Mouse (Mus musculus): Measurements from ENCODE around the gene Gatad2b. TPM values are rescaled to one million over a fixed set of nuclear protein-coding genes. Genes with fewer than 3 reads are reported as not detected.
"Not testable (repeated sequence)": the region's sequence is repeated elsewhere in the genome, so short reads cannot be mapped to it uniquely, and the experiment has no call there.

Gene Gatad2b
- 9.3 and 12.1 TPM in 2 replicates for polyA plus RNA-seq (2015; fragmentation: Nextera tagmentation; extraction: Ambion mirVana)

DNA sequence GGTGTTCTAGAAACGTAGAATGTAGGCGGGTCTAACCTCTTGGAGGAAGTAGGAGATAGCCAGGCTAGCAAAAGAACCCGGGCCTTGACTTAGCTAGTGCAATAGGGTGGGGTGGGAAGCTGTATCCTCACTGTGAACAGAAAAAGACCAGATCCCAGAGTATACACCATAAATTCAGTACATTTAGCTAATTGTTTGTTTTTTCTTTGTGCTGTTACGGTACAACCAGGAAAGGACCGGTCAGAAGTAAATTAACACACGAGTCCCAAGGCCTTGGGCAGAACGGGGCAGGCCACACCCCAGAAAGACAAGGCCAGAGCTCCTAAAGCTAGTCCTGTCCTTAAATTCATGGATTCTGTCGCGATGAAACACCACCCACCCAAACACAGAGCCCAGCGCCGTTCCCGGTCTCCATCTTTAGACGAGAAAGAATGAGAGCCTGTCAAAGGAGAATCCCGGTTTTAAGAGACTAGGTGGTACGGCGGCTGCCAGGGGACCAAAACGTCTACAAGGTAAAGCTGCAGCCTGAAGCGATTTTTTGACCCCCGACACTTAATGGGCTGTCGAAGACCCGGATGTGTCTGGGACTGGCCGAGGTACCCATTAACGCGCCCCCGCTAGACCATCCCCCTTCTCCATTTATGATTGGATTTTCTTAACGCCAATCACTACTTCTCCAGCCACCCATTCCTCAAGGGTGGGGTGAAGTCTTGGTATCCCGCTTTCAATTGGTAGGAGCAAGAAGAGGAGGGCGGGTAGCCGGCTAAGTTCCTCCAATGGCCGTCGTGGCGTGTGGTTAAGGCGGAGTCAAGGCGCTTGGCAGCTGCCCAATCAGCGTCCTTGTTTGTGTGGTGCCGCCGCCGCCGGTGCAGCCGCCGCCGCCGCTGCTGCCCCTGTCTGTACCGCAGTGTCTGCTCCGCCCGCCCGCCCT lies at the start of gene Gatad2b:
Gene Gatad2b, plus strand, starts transcription at position 834 of the 931 bp plus-strand sequence.
- H3K36me3 ChIP-seq (ENCODE audit: control insufficient read depth, insufficient read depth, low read length) = no peaks in the 10 kb centered on the region
- WGBS = under 1% methylated on average over 41 of the region's 47 CpGs

DNA sequence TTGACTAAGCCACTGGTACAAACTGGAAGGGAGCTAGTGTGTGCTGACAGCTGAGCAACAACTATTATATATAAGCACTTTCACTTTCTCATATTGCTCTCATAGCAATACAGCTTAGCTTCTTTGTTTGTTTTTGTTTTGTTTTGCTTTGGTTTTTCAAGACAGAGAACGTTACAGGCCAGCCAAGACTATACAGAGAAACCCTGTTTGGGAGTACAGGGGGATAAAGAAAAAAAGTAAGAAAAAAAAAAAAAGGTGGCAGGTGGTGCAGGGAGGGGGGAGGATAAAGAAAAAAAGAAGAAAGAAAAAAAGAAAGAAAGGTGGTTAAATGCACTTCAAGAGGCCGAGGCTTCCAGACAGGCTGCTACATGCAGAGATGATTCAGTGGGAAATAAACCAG lies 47.6 kb upstream of the Gatad2b start:
- H3K27me3 ChIP-seq (replicated peaks; ENCODE audit: control insufficient read depth, insufficient read depth, low read length) = no peaks in the 10 kb centered on the region
- no peaks in the 10 kb centered on the region for H3K9me3 ChIP-seq (ENCODE audit: control insufficient read depth, low read length)
- H3K9ac ChIP-seq (ENCODE audit: low read depth, low read length) = no peak overlapping the region
- no peaks in the 10 kb centered on the region for H3K36me3 ChIP-seq (ENCODE audit: control insufficient read depth, insufficient read depth, low read length)
- 67% methylated on average over 2 of the region's 2 CpGs for WGBS
- no peak overlapping the region for H3K4me2 ChIP-seq (ENCODE audit: low read length)
- peaks cover 14% of the 10 kb centered on the region for H3K4me1 ChIP-seq (ENCODE audit: control insufficient read depth, insufficient read depth, low read depth, low read length)
- H3K4me3 ChIP-seq (ENCODE audit: low read length) = no peak overlapping the region
- H3K27ac ChIP-seq (ENCODE audit: low read depth, low read length) = no peak overlapping the region
- no peak for ATAC-seq

More for the DNA sequence above, at the start of gene Gatad2b:
- ATAC-seq = peak; percentile 99
- H3K4me1 ChIP-seq (ENCODE audit: control insufficient read depth, insufficient read depth, low read depth, low read length) = peaks cover 16% of the 10 kb centered on the region
- H3K4me2 ChIP-seq (ENCODE audit: low read length) = peak within 1 kb of the TSS; percentile 92
- H3K27ac ChIP-seq (ENCODE audit: low read depth, low read length) = peak within 1 kb of the TSS; percentile 97
- no peaks in the 10 kb centered on the region for H3K9me3 ChIP-seq (ENCODE audit: control insufficient read depth, low read length)
- H3K9ac ChIP-seq (ENCODE audit: low read depth, low read length) = peak within 1 kb of the TSS; percentile 95
- H3K27me3 ChIP-seq (replicated peaks; ENCODE audit: control insufficient read depth, insufficient read depth, low read length) = no peaks in the 10 kb centered on the region
- peak within 1 kb of the TSS; percentile 91 for H3K4me3 ChIP-seq (ENCODE audit: low read length)

DNA sequence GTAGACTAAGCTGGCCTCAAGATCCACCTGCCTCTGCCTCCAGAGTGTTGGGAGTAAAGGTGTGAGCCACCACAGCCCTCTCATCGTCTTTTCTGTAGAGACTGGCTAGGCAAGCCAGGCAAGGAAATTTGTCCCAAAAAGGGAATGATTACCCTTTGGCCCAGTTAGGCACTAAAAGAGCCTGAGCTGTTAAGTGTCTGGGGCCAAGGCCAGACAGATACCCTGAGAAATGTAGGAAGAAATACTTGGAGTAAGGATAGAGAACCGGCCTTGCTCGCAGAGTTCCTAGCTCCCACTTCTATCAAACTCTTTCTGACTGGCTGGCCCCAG lies 45.4 kb upstream of the Gatad2b start:
- H3K4me1 ChIP-seq (ENCODE audit: control insufficient read depth, insufficient read depth, low read depth, low read length) = peaks cover 14% of the 10 kb centered on the region
- no peak; the same call in 1 of the 2 replicates for ATAC-seq
- H3K27me3 ChIP-seq (replicated peaks; ENCODE audit: control insufficient read depth, insufficient read depth, low read length) = no peaks in the 10 kb centered on the region
- WGBS = 0% methylated on average over 3 of the region's 3 CpGs
- H3K4me2 ChIP-seq (ENCODE audit: low read length) = peak overlapping the region; percentile 76
- H3K9ac ChIP-seq (ENCODE audit: low read depth, low read length) = peak overlapping the region; percentile 66
- peak overlapping the region; percentile 62 for H3K4me3 ChIP-seq (ENCODE audit: low read length)
- 0 out of 2 replicates have a peak, but pooled peaks cover 2% of the 10 kb centered on the region for H3K36me3 ChIP-seq (ENCODE audit: control insufficient read depth, insufficient read depth, low read length)
- peak overlapping the region; percentile 83 for H3K27ac ChIP-seq (ENCODE audit: low read depth, low read length)
- H3K9me3 ChIP-seq (ENCODE audit: control insufficient read depth, low read length) = no peaks in the 10 kb centered on the region

DNA sequence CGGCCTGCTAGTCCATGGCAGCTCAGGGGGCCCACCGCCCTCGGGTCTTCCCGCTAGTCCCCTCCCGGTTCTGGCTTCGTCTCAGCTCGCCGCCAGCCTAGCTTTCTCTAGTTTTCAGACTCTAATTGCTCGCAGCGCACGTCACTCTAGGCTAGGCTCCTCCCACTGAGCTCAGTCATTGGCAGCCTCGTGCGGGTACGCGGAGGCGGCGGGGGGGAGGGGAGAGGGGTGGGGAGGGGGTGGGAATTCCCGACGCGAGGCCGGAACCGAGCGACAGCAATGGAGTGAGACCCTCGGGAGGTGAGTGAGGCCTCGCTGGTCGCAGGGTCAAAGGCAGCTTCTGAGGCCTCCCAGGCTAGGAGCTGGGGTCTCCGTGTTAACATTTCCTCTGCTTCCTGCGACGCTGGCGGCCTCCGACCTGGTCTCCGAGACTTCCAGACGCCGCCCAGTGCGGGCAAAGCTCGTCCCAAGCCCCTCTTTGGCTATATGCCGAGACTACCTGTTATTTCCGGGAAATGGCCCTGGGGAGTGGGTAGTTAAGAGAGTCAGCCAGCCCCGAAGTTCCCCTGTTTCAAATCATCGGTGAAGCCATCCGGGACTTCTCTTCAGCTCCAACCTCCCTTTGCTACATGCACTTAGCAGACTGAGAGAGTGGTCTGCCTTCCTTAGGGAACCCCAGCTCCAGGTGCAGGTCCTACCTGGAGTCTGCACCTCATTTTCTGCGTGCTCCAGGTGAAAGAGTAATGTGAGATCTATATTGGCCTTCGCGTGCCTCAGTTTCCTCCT lies 44.8 kb upstream of the Gatad2b start, which contains the start of gene Slc39a1:
Gene Slc39a1, plus strand, starts transcription at position 213 of the 786 bp plus-strand sequence.
- Histone ChIP-seq H3K4me2 (ENCODE audit: low read length) (peak within 1 kb of the TSS; percentile 96), H3K4me3 (ENCODE audit: low read length) (peak within 1 kb of the TSS; percentile 62), H3K36me3 (ENCODE audit: control insufficient read depth, insufficient read depth, low read length) (0 out of 2 replicates have a peak, but pooled peaks cover 2% of the 10 kb centered on the region), H3K27ac (ENCODE audit: low read depth, low read length) (peak within 1 kb of the TSS; percentile 83), H3K4me1 (ENCODE audit: control insufficient read depth, insufficient read depth, low read depth, low read length) (peaks cover 14% of the 10 kb centered on the region), H3K9me3 (ENCODE audit: control insufficient read depth, low read length) (no peaks in the 10 kb centered on the region), H3K27me3 (replicated peaks; ENCODE audit: control insufficient read depth, insufficient read depth, low read length) (no peaks in the 10 kb centered on the region), H3K9ac (ENCODE audit: low read depth, low read length) (peak within 1 kb of the TSS; percentile 73)
- under 1% methylated on average over 44 of the region's 44 CpGs for WGBS
- ATAC-seq = peak; percentile 96

DNA sequence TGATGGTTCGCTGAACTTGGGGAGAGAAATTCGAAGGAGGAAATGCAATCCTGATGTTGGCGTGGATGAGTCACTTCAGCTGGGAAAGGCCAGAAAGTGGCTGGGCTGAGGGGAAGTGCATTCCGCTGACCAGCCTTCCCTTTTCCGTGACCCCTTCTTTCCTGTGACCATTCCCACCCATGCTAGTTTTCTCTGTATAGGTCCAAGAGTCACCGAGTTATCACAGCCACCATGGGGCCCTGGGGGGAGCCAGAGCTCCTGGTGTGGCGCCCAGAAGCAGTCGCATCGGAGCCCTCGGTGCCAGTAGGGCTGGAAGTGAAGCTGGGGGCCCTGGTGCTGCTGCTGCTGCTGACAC lies 44.3 kb upstream of the Gatad2b start:
- no peak for ATAC-seq
- Histone ChIP-seq H3K4me2 (ENCODE audit: low read length) (peak overlapping the region; percentile 96), H3K4me1 (ENCODE audit: control insufficient read depth, insufficient read depth, low read depth, low read length) (peaks cover 10% of the 10 kb centered on the region), H3K9me3 (ENCODE audit: control insufficient read depth, low read length) (no peaks in the 10 kb centered on the region), H3K9ac (ENCODE audit: low read depth, low read length) (peak overlapping the region; percentile 73), H3K4me3 (ENCODE audit: low read length) (peak overlapping the region; percentile 62), H3K27ac (ENCODE audit: low read depth, low read length) (peak overlapping the region; percentile 80), H3K27me3 (replicated peaks; ENCODE audit: control insufficient read depth, insufficient read depth, low read length) (no peaks in the 10 kb centered on the region), H3K36me3 (ENCODE audit: control insufficient read depth, insufficient read depth, low read length) (0 out of 2 replicates have a peak, but pooled peaks cover 2% of the 10 kb centered on the region)
- 10% methylated on average over 10 of the region's 10 CpGs for WGBS

DNA sequence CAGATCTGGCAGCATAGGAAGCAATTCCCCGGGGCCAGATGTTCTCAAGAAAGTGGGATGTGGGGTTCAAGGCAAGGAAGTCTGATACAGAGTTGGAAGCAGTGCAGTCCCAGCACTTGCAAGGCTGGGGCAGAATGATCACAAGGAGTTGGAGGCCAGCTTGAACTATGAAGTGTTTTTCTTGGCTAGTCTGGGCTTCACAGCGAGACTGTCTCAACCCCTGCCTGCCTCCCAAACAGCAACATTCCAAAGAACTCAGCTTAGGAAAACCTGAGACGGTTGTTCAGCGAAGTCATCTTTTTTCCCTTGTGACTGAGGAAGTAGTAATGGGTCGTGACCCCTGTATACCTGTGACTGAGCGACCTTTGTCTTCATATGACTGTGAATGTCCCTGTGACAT lies 42.2 kb upstream of the Gatad2b start:
- Histone ChIP-seq H3K4me3 (ENCODE audit: low read length) (no peak overlapping the region), H3K27ac (ENCODE audit: low read depth, low read length) (no peak overlapping the region), H3K4me2 (ENCODE audit: low read length) (no peak overlapping the region), H3K4me1 (ENCODE audit: control insufficient read depth, insufficient read depth, low read depth, low read length) (peaks cover 19% of the 10 kb centered on the region), H3K9ac (ENCODE audit: low read depth, low read length) (no peak overlapping the region), H3K36me3 (ENCODE audit: control insufficient read depth, insufficient read depth, low read length) (0 out of 2 replicates have a peak, but pooled peaks cover 2% of the 10 kb centered on the region), H3K9me3 (ENCODE audit: control insufficient read depth, low read length) (no peaks in the 10 kb centered on the region), H3K27me3 (replicated peaks; ENCODE audit: control insufficient read depth, insufficient read depth, low read length) (no peaks in the 10 kb centered on the region)
- WGBS = 91% methylated on average over 6 of the region's 6 CpGs
- no peak for ATAC-seq

DNA sequence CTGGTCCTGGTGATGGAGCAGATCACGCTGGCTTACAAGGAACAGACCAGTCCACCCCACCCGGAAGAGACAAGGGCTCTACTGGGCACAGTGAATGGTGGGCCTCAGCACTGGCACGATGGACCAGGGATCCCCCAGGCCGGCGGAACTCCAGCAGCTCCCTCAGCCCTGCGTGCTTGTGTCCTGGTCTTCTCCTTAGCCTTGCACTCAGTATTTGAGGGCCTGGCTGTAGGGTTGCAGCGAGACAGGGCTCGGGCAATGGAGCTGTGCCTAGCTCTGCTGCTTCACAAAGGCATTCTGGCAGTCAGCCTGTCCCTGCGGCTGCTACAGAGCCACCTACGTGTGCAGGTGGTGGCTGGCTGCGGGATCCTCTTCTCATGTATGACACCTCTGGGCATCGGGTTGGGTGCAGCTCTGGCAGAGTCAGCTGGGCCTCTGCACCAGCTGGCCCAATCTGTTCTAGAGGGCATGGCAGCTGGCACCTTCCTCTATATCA lies 41.2 kb upstream of the Gatad2b start:
- not testable (repeated sequence) for H3K27ac ChIP-seq (ENCODE audit: low read depth, low read length); H3K9ac ChIP-seq (ENCODE audit: low read depth, low read length); H3K36me3 ChIP-seq (ENCODE audit: control insufficient read depth, insufficient read depth, low read length); ATAC-seq; H3K27me3 ChIP-seq (replicated peaks; ENCODE audit: control insufficient read depth, insufficient read depth, low read length); H3K4me2 ChIP-seq (ENCODE audit: low read length); H3K9me3 ChIP-seq (ENCODE audit: control insufficient read depth, low read length); H3K4me3 ChIP-seq (ENCODE audit: low read length)
- WGBS = 97% methylated on average over 7 of the region's 12 CpGs
- H3K4me1 ChIP-seq (ENCODE audit: control insufficient read depth, insufficient read depth, low read depth, low read length) = peaks cover 24% of the 10 kb centered on the region

DNA sequence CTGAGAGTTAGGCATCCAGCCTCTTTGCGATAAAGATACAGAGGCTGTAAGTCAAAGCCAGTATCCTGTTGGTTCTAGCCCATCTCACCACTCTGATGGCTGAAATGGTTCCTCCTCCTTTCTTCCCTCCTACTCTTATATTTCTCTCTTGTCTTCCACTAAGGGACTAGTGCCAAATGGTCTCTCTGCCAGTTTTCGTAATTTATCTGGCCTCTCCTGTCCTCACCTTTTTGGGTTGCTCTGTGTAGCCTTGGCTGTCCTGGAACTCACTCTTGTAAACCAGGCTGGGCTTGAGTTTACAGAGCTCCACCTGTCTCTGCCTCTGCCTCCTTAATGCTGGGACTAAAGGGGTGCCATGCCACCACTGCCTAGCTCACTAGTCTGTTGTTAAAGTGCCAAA lies 40.3 kb upstream of the Gatad2b start:
- H3K4me1 ChIP-seq (ENCODE audit: control insufficient read depth, insufficient read depth, low read depth, low read length) = peaks cover 21% of the 10 kb centered on the region
- H3K9me3 ChIP-seq (ENCODE audit: control insufficient read depth, low read length); H3K4me3 ChIP-seq (ENCODE audit: low read length); H3K9ac ChIP-seq (ENCODE audit: low read depth, low read length); H3K27ac ChIP-seq (ENCODE audit: low read depth, low read length); H3K27me3 ChIP-seq (replicated peaks; ENCODE audit: control insufficient read depth, insufficient read depth, low read length); H3K4me2 ChIP-seq (ENCODE audit: low read length); ATAC-seq; H3K36me3 ChIP-seq (ENCODE audit: control insufficient read depth, insufficient read depth, low read length): not testable (repeated sequence)
- 98% methylated on average over 2 of the region's 2 CpGs for WGBS

DNA sequence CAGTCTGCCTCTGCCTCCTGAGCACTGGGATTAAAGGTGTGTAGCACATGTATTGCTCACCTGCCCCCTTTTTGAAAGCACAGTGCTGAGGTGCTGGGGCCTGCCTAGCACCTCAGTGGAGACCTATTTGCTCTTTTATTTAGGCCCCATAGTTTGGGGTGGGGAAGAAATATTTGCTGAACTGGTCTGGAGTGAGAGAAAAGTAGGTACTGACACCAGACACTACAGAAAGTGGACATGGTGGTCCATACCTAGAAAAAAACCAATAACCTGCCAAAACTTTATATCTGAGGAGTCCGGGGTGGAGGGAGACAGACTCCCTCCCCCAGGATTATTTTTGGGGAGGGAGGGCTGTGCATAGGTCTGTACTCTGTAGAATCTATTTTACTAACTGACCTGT lies 39.8 kb upstream of the Gatad2b start:
- WGBS = 100% methylated on average over 1 of the region's 1 CpGs
- H3K4me3 ChIP-seq (ENCODE audit: low read length); ATAC-seq; H3K27me3 ChIP-seq (replicated peaks; ENCODE audit: control insufficient read depth, insufficient read depth, low read length); H3K9ac ChIP-seq (ENCODE audit: low read depth, low read length); H3K27ac ChIP-seq (ENCODE audit: low read depth, low read length); H3K9me3 ChIP-seq (ENCODE audit: control insufficient read depth, low read length); H3K36me3 ChIP-seq (ENCODE audit: control insufficient read depth, insufficient read depth, low read length): not testable (repeated sequence)
- Histone ChIP-seq H3K4me1 (ENCODE audit: control insufficient read depth, insufficient read depth, low read depth, low read length) (peaks cover 20% of the 10 kb centered on the region), H3K4me2 (ENCODE audit: low read length) (peak overlapping the region; percentile 61)

Data from hindbrain, embryonic 16.5 days (tissue).